Mouse (Mus musculus): Measurements from ENCODE around the gene Pde9a.

DNA sequence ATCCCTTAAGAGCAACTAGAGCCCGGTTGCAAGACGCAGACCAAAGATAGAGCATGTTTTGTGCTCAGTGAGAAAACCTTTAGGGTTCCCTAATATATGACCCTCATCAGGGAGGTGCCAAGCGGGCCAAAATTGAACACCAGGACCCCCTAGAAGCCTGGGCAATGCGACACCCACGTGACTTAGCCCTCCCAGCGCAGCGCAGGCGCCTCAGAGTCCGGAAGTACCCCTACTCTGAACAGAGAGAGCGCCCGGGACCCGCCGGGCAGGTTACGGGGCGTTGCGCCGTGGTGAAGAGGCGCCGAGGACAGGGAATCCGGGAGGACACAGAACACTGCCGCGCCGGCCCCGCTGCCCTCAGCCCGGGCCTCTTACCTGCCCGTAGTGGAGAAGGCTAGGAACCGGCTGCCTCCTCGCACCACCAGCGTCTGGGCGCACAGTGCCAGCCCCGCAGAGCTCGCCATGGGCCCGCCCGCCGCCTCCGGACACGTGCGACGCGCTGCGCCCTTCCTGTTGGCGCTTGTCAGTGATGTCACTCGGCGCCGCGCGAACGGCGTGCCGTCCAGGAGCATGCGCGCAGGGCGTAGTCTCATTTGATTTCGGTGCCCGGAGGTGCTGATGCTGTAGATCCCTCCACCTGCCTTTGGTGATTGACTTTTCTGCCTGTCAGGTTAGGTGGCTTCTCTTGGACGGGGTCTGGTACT lies 125.9 kb downstream of the Pde9a start:
- TF ChIP-seq POLR2AphosphoS2 (IDR thresholded peaks at IDR 0.05; ENCODE audit: insufficient read length, low read depth) (peak; percentile 97), POLR2A (IDR thresholded peaks at IDR 0.05; ENCODE audit: insufficient read length, low read depth) (peak; percentile 90), USF1 (IDR thresholded peaks at IDR 0.05; ENCODE audit: low read depth) (peak; percentile 66), TCF12 (IDR thresholded peaks at IDR 0.05; ENCODE audit: insufficient read depth, poor library complexity, severe bottlenecking) (no peak), TCF3 (IDR thresholded peaks at IDR 0.05; ENCODE audit: insufficient read length, low read depth) (no peak)

Measured in myocyte (in vitro differentiated cells).